Mouse (Mus musculus): ENCODE measurements around the gene Fzd9. TPM values are rescaled to one million over a fixed set of nuclear protein-coding genes. Genes with fewer than 3 reads are reported as not detected.

The Fzd9 gene
- total RNA-seq, 2 experiments from 2014 or later: 5.1 TPM

- H3K4me3 ChIP-seq: no peak overlapping the region
- intact Hi-C loops (cut with DNase I): no loop called here
- no peak overlapping the region for H3K27ac ChIP-seq
- DNase-seq (ENCODE audit: extremely low spot score in 1 of 2, low spot score in 2 of 2): no peak
- TF ChIP-seq CTCF (IDR thresholded peaks at IDR 0.05): no peak
Observed at GRCm38 (mm10) chr5:135269451-135269850, 18.4 kb upstream of the Fzd9 start.

GRCm38 (mm10) chr5:135264548-135264947 lies 13.5 kb upstream of the Fzd9 start:
- no peak for TF ChIP-seq CTCF (IDR thresholded peaks at IDR 0.05)
- no peak overlapping the region for H3K4me3 ChIP-seq
- H3K27ac ChIP-seq: no peak overlapping the region
- no peak for DNase-seq (ENCODE audit: extremely low spot score in 1 of 2, low spot score in 2 of 2)
- intact Hi-C loops (cut with DNase I): no loop called here

- H3K4me3 ChIP-seq: no peak overlapping the region
- DNase-seq (ENCODE audit: extremely low spot score in 1 of 2, low spot score in 2 of 2): peak; percentile 25 to 64
- H3K27ac ChIP-seq: 0 out of 2 replicates have a peak overlapping the region, but pooled peaks have one; percentile 3
Observed at GRCm38 (mm10) chr5:135263866-135264503, 13.0 kb upstream of the Fzd9 start.

GRCm38 (mm10) chr5:135258280-135259150 lies 7.5 kb upstream of the Fzd9 start:
- TF ChIP-seq CTCF (IDR thresholded peaks at IDR 0.05): no peak
- H3K27ac ChIP-seq: peak overlapping the region; percentile 30; the same call in 1 of the 2 replicates
- DNase-seq (ENCODE audit: extremely low spot score in 1 of 2, low spot score in 2 of 2): peak in 1 of 2 experiments; percentile 29
- intact Hi-C loops (cut with DNase I): no loop called here
- no peak overlapping the region for H3K4me3 ChIP-seq

More at GRCm38 (mm10) chr5:135263866-135264503, 13.0 kb upstream of the Fzd9 start:
- no peak for TF ChIP-seq CTCF (IDR thresholded peaks at IDR 0.05)
- intact Hi-C loops (cut with DNase I): no loop called here

GRCm38 (mm10) chr5:135257559-135257958 lies 6.5 kb upstream of the Fzd9 start:
- no peak for DNase-seq (ENCODE audit: extremely low spot score in 1 of 2, low spot score in 2 of 2)
- TF ChIP-seq CTCF (IDR thresholded peaks at IDR 0.05): no peak; the same call in none of the 2 replicates
- Histone ChIP-seq H3K4me3 (no peak overlapping the region), H3K27ac (no peak overlapping the region)
- intact Hi-C loops (cut with DNase I): no loop called here

GRCm38 (mm10) chr5:135256166-135256565 lies 5.1 kb upstream of the Fzd9 start:
- Histone ChIP-seq H3K4me3 (no peak overlapping the region), H3K27ac (no peak overlapping the region)
- no peak for TF ChIP-seq CTCF (IDR thresholded peaks at IDR 0.05)
- DNase-seq (ENCODE audit: extremely low spot score in 1 of 2, low spot score in 2 of 2): no peak
- intact Hi-C loops (cut with DNase I): no loop called here

- no peak overlapping the region for H3K27ac ChIP-seq
- intact Hi-C loops (cut with DNase I): no loop called here
- DNase-seq (ENCODE audit: extremely low spot score in 1 of 2, low spot score in 2 of 2): no peak
- no peak for TF ChIP-seq CTCF (IDR thresholded peaks at IDR 0.05)
- H3K4me3 ChIP-seq: no peak overlapping the region
Observed at GRCm38 (mm10) chr5:135253741-135254401, 2.8 kb upstream of the Fzd9 start.

GRCm38 (mm10) chr5:135250186-135251078 lies 598 bp downstream of the Fzd9 start:
- H3K27ac ChIP-seq: no peak overlapping the region
- peak in 1 of 2 experiments; percentile 22 for DNase-seq (ENCODE audit: extremely low spot score in 1 of 2, low spot score in 2 of 2)
- H3K4me3 ChIP-seq: peak overlapping the region; percentile 50
- TF ChIP-seq CTCF (IDR thresholded peaks at IDR 0.05): no peak
- intact Hi-C loops (cut with DNase I): no loop called here

- Histone ChIP-seq H3K4me3 (no peak overlapping the region), H3K27ac (no peak overlapping the region)
- intact Hi-C loops (cut with DNase I): loop anchor here (5.0 kb wide), 1 partner anchor 33 kb away; no protein-coding TSS in a partner anchor
- TF ChIP-seq CTCF (IDR thresholded peaks at IDR 0.05): no peak
- no peak for DNase-seq (ENCODE audit: extremely low spot score in 1 of 2, low spot score in 2 of 2)
Observed at GRCm38 (mm10) chr5:135248956-135249676, 1.9 kb downstream of the Fzd9 start.

- H3K27ac ChIP-seq: no peak overlapping the region
- no peak for DNase-seq (ENCODE audit: extremely low spot score in 1 of 2, low spot score in 2 of 2)
- H3K4me3 ChIP-seq: no peak overlapping the region
- intact Hi-C loops (cut with DNase I): loop anchor here (5.0 kb wide), 1 partner anchor 35 kb away; no protein-coding TSS in a partner anchor
- no peak for TF ChIP-seq CTCF (IDR thresholded peaks at IDR 0.05)
Observed at GRCm38 (mm10) chr5:135247337-135247736, 3.7 kb downstream of the Fzd9 start.
